Mouse (Mus musculus) midbrain, embryonic 10.5 days (tissue): ENCODE data around the gene Slfn14. TPM values are rescaled to one million over a fixed set of nuclear protein-coding genes. Genes with fewer than 3 reads are reported as not detected.
"Not testable (repeated sequence)": the region's sequence is repeated elsewhere in the genome, so short reads cannot be mapped to it uniquely, and the experiment has no call there.

Experiments
- DNase-seq: peaks from one replicate; pipeline ENCODE4 v3.0.0-alpha.2; 2017; ENCODE audit warnings: low spot score
- H3K27ac ChIP-seq: fragments of 300-500 bp; sonication (generic); replicated peaks from 2 replicates; pipeline ENCODE4 v1.5.1; 2016; ENCODE audit warnings: mild to moderate bottlenecking
- H3K27me3 ChIP-seq: fragments of 300-500 bp; sonication (generic); 2 replicates; pipeline ENCODE4 v1.6.1; 2016; ENCODE audit warnings: low read depth, mild to moderate bottlenecking; ENCODE audit not compliant: poor library complexity, severe bottlenecking
- H3K36me3 ChIP-seq: fragments of 300-500 bp; sonication (generic); 2 replicates; pipeline ENCODE4 v1.6.1; 2016; ENCODE audit warnings: mild to moderate bottlenecking, moderate library complexity
- H3K4me1 ChIP-seq: fragments of 300-500 bp; sonication (generic); 2 replicates; pipeline ENCODE4 v1.6.1; 2016
- H3K4me3 ChIP-seq: fragments of 300-500 bp; sonication (generic); 2 replicates; pipeline ENCODE4 v1.5.1; 2016; ENCODE audit warnings: mild to moderate bottlenecking, moderate library complexity
- H3K9me3 ChIP-seq: fragments of 300-500 bp; sonication (generic); replicated peaks from 2 replicates; pipeline ENCODE4 v1.6.1; 2016; ENCODE audit warnings: mild to moderate bottlenecking
- WGBS: fragments of 180-500 bp; shearing (Covaris S2); methylation state at CpG from one replicate; pipeline ENCODE4 v1.1.7; 2016; 5-methylcytosine and 5-hydroxymethylcytosine counted together
- polyA plus RNA-seq: library from polyadenylated mRNA; unstranded; fragments of >200 nt; fragmentation: Nextera tagmentation; extraction: Ambion mirVana; gene quantifications from 2 replicates; pipeline ENCODE4 v1.2.1, GENCODE M21; 2016

Gene Slfn14
- 0.12 and 0.21 TPM in 2 replicates for polyA plus RNA-seq

DNA sequence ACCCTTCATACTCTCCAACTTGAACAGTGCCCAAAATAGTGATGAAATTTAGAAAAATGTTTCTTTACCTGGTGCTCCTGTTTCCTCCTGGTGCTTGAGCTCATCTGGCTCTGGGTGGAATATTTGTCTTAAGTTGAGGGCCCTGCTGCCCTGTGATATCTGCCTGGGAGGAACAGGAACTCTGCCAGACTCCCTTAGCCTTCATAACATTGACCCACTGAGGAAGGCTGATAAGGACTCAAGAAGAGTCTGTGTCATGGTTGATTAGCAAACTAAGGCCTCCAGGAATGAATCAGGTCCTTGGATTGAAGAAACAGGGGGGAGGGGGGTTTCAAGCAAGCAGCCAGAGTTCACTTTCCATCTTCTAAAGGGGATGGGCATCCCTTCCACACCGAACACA lies at the start of gene Slfn14:
Gene Slfn14, minus strand, starts transcription at position 161 of the 400 bp plus-strand sequence.
- peaks cover 6% of the 10 kb centered on the region for H3K4me1 ChIP-seq
- H3K36me3 ChIP-seq: no peaks in the 10 kb centered on the region
- no peak for DNase-seq
- H3K27me3 ChIP-seq: no peaks in the 10 kb centered on the region
- no peaks in the 10 kb centered on the region for H3K9me3 ChIP-seq
- WGBS: 65% methylated on average over 1 of the region's 1 CpGs
- H3K4me3 ChIP-seq: no peak within 1 kb of the TSS
- no peak within 1 kb of the TSS for H3K27ac ChIP-seq

- no peaks in the 10 kb centered on the region for H3K27me3 ChIP-seq
- H3K27ac ChIP-seq: no peak overlapping the region
- no peak for DNase-seq
- no peak overlapping the region for H3K4me3 ChIP-seq
- peaks cover 87% of the 10 kb centered on the region for H3K36me3 ChIP-seq
- WGBS: 92% methylated on average over 7 of the region's 7 CpGs
- H3K4me1 ChIP-seq: no peaks in the 10 kb centered on the region
- H3K9me3 ChIP-seq: no peaks in the 10 kb centered on the region
These were observed 49.3 kb upstream of the Slfn14 start for GRCm38 (mm10) chr11:83335826-83336225.

DNA sequence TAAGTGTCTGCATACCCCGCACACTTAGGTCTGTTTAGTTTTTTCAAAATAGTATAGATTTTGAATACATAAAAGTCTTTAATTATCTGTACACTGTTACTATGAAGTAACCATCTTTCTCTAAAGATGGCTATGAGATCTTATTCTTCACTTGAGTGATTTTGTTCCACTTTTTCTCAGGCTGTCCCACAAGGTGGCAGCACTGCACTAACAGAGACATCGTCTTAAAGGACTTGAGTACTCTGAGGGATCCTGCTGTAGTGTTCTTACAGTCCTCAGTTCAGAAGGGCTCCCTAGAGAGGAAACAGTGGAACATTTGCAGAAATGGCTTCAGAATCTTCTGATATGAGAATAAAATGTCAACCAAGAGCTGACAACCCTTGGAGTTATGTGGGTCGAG lies 40.9 kb upstream of the Slfn14 start:
- no peaks in the 10 kb centered on the region for H3K4me1 ChIP-seq
- no peak overlapping the region for H3K27ac ChIP-seq
- H3K27me3 ChIP-seq: no peaks in the 10 kb centered on the region
- 63% methylated on average over 3 of the region's 3 CpGs for WGBS
- peak; percentile 28 for DNase-seq
- H3K4me3 ChIP-seq: no peak overlapping the region
- no peaks in the 10 kb centered on the region for H3K9me3 ChIP-seq
- peaks cover 82% of the 10 kb centered on the region for H3K36me3 ChIP-seq

DNA sequence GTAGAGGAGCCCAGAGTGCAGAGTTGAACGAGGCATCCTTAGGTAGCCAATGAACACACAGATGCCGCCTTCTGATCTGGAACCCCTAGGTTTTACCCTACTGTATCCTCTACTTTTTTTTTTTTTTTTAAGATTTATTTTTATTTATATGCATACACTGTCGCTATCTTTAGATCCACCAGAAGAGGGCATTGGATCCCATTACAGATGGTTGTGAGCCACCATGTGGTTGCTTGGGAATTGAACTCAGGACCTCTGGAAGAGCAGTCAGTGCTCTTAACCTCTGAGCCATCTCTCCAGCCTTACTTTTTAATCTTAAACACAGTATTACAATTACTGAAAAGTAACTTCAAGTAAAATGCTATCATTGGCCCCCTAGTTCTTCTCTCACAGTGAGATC lies 40.2 kb upstream of the Slfn14 start:
- not testable (repeated sequence) for DNase-seq, H3K27ac ChIP-seq, H3K4me1 ChIP-seq, H3K4me3 ChIP-seq, H3K9me3 ChIP-seq, H3K27me3 ChIP-seq
- 87% methylated on average over 3 of the region's 3 CpGs for WGBS
- peaks cover 84% of the 10 kb centered on the region for H3K36me3 ChIP-seq

DNA sequence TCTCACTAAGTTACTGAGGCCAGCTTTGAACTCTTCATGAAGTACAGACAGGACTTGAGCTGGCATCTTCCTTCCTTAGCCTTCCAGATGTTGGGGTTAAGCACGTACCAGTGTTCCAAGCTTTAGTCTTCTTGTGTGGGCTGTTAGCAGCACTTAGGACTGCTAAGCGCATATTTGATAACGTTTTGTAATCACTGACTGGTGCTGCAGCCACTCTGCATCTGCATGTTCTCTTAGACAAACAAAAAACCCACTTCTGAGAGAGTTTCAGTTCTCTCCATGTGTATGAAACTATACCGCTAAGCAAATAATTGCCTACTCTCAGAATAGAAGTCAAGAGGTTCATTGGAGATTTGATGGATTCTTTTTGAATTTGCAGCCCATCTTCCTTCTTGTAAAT lies 32.5 kb upstream of the Slfn14 start:
- H3K36me3 ChIP-seq: peaks cover 96% of the 10 kb centered on the region
- no peaks in the 10 kb centered on the region for H3K27me3 ChIP-seq
- DNase-seq: no peak
- H3K9me3 ChIP-seq: no peaks in the 10 kb centered on the region
- no peaks in the 10 kb centered on the region for H3K4me1 ChIP-seq
- no peak overlapping the region for H3K27ac ChIP-seq
- no peak overlapping the region for H3K4me3 ChIP-seq
- 95% methylated on average over 4 of the region's 4 CpGs for WGBS

DNA sequence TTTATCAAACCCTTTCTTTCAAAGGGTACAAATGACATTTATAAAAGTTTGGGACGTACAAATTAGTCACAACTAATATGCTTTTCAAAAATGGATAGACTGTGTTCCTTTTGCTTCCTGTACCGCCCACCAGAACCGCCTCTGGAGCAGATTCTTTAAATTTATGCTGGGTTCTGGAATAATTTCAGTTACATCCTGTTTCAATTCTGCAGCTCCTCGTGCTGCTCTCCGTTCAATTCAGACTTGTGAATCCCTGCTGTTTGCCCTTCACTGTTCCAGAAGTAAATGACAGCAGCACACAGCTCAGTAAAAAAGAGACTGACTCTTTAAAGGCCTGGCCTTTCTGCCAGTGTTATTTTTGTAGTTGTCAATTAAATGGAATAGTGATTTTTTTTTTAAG lies 25.9 kb upstream of the Slfn14 start:
- Histone ChIP-seq H3K36me3 (peaks cover 76% of the 10 kb centered on the region), H3K27me3 (no peaks in the 10 kb centered on the region), H3K9me3 (no peaks in the 10 kb centered on the region), H3K4me1 (no peaks in the 10 kb centered on the region), H3K27ac (no peak overlapping the region), H3K4me3 (no peak overlapping the region)
- DNase-seq: no peak
- 84% methylated on average over 5 of the region's 5 CpGs for WGBS

DNA sequence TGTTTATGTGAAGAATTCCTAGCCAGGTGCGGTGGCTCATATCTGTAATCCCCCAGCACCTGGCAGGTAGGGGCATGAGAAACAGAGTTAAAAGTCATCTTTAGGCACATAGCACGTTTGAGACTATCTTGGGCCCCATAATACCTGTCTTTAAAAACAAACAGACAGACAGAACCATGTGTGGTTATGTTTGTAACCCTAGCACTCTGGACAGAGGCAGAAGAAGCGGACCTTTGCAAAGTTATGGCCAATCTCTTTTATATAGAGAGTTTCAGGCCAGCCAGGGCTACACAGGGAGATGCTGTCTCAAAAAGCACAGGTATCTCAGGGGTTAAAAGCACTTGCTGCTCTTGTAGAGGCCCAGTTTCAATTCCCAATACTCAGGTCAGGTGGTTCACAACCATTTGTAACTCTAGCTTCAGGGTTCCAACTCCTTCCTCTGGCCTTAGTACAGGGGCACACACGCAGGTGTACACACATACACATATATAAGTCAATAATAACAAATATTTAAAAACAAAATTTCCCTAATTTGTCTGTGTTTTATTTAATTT lies 20.3 kb upstream of the Slfn14 start:
- Histone ChIP-seq H3K36me3 (peaks cover 30% of the 10 kb centered on the region), H3K4me1 (peaks cover 25% of the 10 kb centered on the region), H3K4me3 (no peak overlapping the region), H3K27ac (no peak overlapping the region), H3K27me3 (no peaks in the 10 kb centered on the region), H3K9me3 (no peaks in the 10 kb centered on the region)
- WGBS: 79% methylated on average over 4 of the region's 4 CpGs
- no peak for DNase-seq

GRCm38 (mm10) chr11:83304485-83304884 lies 18.0 kb upstream of the Slfn14 start:
- DNase-seq: no peak
- Histone ChIP-seq H3K27me3 (no peaks in the 10 kb centered on the region), H3K36me3 (peaks cover 16% of the 10 kb centered on the region), H3K9me3 (no peaks in the 10 kb centered on the region), H3K4me3 (peak overlapping the region; percentile 80; the same call in 1 of the 2 replicates), H3K4me1 (peaks cover 32% of the 10 kb centered on the region), H3K27ac (no peak overlapping the region)
- WGBS: 92% methylated on average over 2 of the region's 2 CpGs

GRCm38 (mm10) chr11:83303751-83304150 lies 17.2 kb upstream of the Slfn14 start:
- Histone ChIP-seq H3K4me1 (peaks cover 36% of the 10 kb centered on the region), H3K4me3 (peak overlapping the region; percentile 80), H3K36me3 (peaks cover 10% of the 10 kb centered on the region), H3K9me3 (no peaks in the 10 kb centered on the region), H3K27me3 (no peaks in the 10 kb centered on the region), H3K27ac (no peak overlapping the region)
- no peak for DNase-seq
- WGBS: 73% methylated on average over 5 of the region's 5 CpGs

- Histone ChIP-seq H3K4me1 (peaks cover 44% of the 10 kb centered on the region), H3K27me3 (no peaks in the 10 kb centered on the region), H3K9me3 (no peaks in the 10 kb centered on the region), H3K27ac (peak within 1 kb of the TSS; percentile 92), H3K36me3 (no peaks in the 10 kb centered on the region), H3K4me3 (peak within 1 kb of the TSS; percentile 80)
- WGBS: under 1% methylated on average over 51 of the region's 51 CpGs
- DNase-seq: peak; percentile 95
These were observed 16.2 kb upstream of the Slfn14 start, which contains the start of gene Pex12 for GRCm38 (mm10) chr11:83302526-83303251. TSS of gene Pex12 (minus strand) at chr11:83302586.

- Histone ChIP-seq H3K27ac (peak overlapping the region; percentile 92), H3K27me3 (no peaks in the 10 kb centered on the region), H3K4me3 (peak overlapping the region; percentile 80), H3K9me3 (no peaks in the 10 kb centered on the region), H3K4me1 (peaks cover 50% of the 10 kb centered on the region), H3K36me3 (peaks cover 5% of the 10 kb centered on the region)
- WGBS: 8% methylated on average over 10 of the region's 10 CpGs
- no peak for DNase-seq
These were observed 15.6 kb upstream of the Slfn14 start for GRCm38 (mm10) chr11:83302124-83302523.

- H3K4me3 ChIP-seq: peak overlapping the region; percentile 80; the same call in 1 of the 2 replicates
- no peak overlapping the region for H3K27ac ChIP-seq
- H3K27me3 ChIP-seq: no peaks in the 10 kb centered on the region
- no peaks in the 10 kb centered on the region for H3K9me3 ChIP-seq
- DNase-seq: no peak
- WGBS: 68% methylated on average over 2 of the region's 2 CpGs
- peaks cover 12% of the 10 kb centered on the region for H3K36me3 ChIP-seq
- peaks cover 51% of the 10 kb centered on the region for H3K4me1 ChIP-seq
These were observed 14.9 kb upstream of the Slfn14 start for GRCm38 (mm10) chr11:83301431-83301831.

- Histone ChIP-seq H3K9me3 (no peaks in the 10 kb centered on the region), H3K27me3 (no peaks in the 10 kb centered on the region), H3K27ac (no peak overlapping the region), H3K4me1 (peaks cover 48% of the 10 kb centered on the region), H3K4me3 (peak overlapping the region; percentile 85), H3K36me3 (peaks cover 29% of the 10 kb centered on the region)
- WGBS: 92% methylated on average over 9 of the region's 9 CpGs
- DNase-seq: no peak
These were observed 13.2 kb upstream of the Slfn14 start for GRCm38 (mm10) chr11:83299724-83300123.
